Mouse (Mus musculus) kidney, embryonic 15.5 days (tissue): Measurements from ENCODE around the gene Ewsr1. TPM values are rescaled to one million over a fixed set of nuclear protein-coding genes. Genes with fewer than 3 reads are reported as not detected.
"Not testable (repeated sequence)": the region's sequence is repeated elsewhere in the genome, so short reads cannot be mapped to it uniquely, and the experiment has no call there.

Experiments used
- ATAC-seq: fragments of 200-750 bp; cut with Nextera tagmentation; replicated peaks from 2 replicates; pipeline ENCODE4 v1.8.0; 2017; ENCODE audit warnings: moderate TSS enrichment; ENCODE audit not compliant: low FRiP score
- H3K27ac ChIP-seq: fragments of 300-500 bp; sonication (generic); 2 replicates; pipeline ENCODE4 v1.5.1; 2015; ENCODE audit warnings: mild to moderate bottlenecking, inconsistent platforms
- H3K27me3 ChIP-seq: fragments of 300-500 bp; sonication (generic); 2 replicates; pipeline ENCODE4 v1.6.1; 2015; ENCODE audit warnings: inconsistent platforms
- H3K36me3 ChIP-seq: fragments of 300-500 bp; sonication (generic); 2 replicates; pipeline ENCODE4 v1.6.1; 2015; ENCODE audit warnings: inconsistent platforms
- H3K4me1 ChIP-seq: fragments of 300-500 bp; sonication (generic); 2 replicates; pipeline ENCODE4 v1.6.1; 2015; ENCODE audit warnings: inconsistent platforms
- H3K4me2 ChIP-seq: fragments of 300-500 bp; sonication (generic); 2 replicates; pipeline ENCODE4 v1.6.1; 2015; ENCODE audit warnings: moderate library complexity, mild to moderate bottlenecking, inconsistent platforms
- H3K4me3 ChIP-seq: fragments of 300-500 bp; sonication (generic); replicated peaks from 2 replicates; pipeline ENCODE4 v1.5.1; 2015; ENCODE audit warnings: mild to moderate bottlenecking, inconsistent platforms
- H3K9ac ChIP-seq: fragments of 300-500 bp; sonication (generic); 2 replicates; pipeline ENCODE4 v1.6.1; 2015; ENCODE audit warnings: mild to moderate bottlenecking, inconsistent platforms
- H3K9me3 ChIP-seq: fragments of 300-500 bp; sonication (generic); replicated peaks from 2 replicates; pipeline ENCODE4 v1.6.1; 2016; ENCODE audit warnings: inconsistent platforms
- WGBS: fragments of 180-500 bp; shearing (Covaris S2); methylation state at CpG from one replicate; pipeline ENCODE4 v1.1.7; 2015; ENCODE audit warnings: mixed read lengths; 5-methylcytosine and 5-hydroxymethylcytosine counted together
- polyA plus RNA-seq: library from polyadenylated mRNA; unstranded; fragments of >200 nt; fragmentation: Nextera tagmentation; extraction: Ambion mirVana; gene quantifications from 2 replicates; pipeline ENCODE4 v1.2.1, GENCODE M21; 2015

The Ewsr1 gene
- polyA plus RNA-seq, 1 experiment from 2014 or later = 840 TPM

DNA sequence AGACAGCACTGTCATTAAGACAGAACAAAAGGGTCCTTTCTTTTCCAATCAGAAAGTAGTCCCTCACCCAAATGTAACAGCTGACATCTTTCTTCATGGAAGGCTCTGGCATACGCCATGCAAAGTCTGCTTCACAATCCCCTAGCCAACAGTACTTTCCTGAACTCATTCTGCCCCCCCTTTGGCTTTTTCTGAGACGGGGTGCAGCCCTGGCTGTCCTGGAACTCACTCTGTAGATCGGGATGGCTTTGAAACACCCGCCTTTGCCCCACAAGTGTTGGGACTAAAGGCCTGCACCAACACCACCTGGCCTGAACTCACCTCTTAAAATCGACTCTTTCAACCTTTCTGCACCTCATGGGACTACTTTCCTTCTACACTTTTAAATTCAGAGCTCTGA, 3.2 kb downstream of the Ewsr1 start:
- Histone ChIP-seq H3K4me3 (no peak overlapping the region), H3K4me2 (peak overlapping the region; percentile 69), H3K27me3 (no peaks in the 10 kb centered on the region), H3K9me3 (no peaks in the 10 kb centered on the region), H3K4me1 (peaks cover 45% of the 10 kb centered on the region), H3K9ac (no peak overlapping the region), H3K36me3 (peaks cover 24% of the 10 kb centered on the region), H3K27ac (no peak overlapping the region)
- no peak for ATAC-seq
- WGBS = 79% methylated on average over 5 of the region's 5 CpGs

DNA sequence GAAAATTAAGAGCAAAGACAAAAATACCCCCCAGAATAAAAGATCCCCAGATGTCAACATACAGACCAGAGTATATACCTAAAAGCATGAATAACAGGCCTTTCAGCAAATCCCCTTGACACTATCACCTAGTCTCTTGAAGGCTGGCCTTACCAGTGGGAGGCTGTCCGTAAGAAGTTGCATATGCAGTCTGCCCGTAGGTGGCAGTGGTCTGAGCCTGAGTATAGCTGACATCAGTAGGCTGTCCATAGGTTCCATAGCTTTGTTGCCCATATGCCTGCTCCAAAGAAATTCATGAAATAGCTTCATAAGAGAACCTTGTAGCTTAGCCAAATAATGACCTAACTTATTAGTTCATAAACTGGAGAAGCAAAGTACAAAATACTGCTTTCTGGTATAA, 7.4 kb downstream of the Ewsr1 start:
- ATAC-seq = no peak

GRCm38 (mm10) chr11:5089147-5089546, 9.9 kb downstream of the Ewsr1 start:
- Histone ChIP-seq H3K27ac (no peak overlapping the region), H3K9me3 (no peaks in the 10 kb centered on the region), H3K36me3 (peaks cover 89% of the 10 kb centered on the region), H3K4me2 (no peak overlapping the region), H3K4me3 (no peak overlapping the region), H3K9ac (no peak overlapping the region), H3K4me1 (peaks cover 21% of the 10 kb centered on the region), H3K27me3 (no peaks in the 10 kb centered on the region)
- no peak for ATAC-seq
- 91% methylated on average over 1 of the region's 1 CpGs for WGBS

More for the DNA sequence above, 7.4 kb downstream of the Ewsr1 start:
- peaks cover 33% of the 10 kb centered on the region for H3K4me1 ChIP-seq
- no peaks in the 10 kb centered on the region for H3K27me3 ChIP-seq
- H3K9ac ChIP-seq = no peak overlapping the region
- WGBS = 62% methylated on average over 2 of the region's 2 CpGs
- H3K36me3 ChIP-seq = peaks cover 63% of the 10 kb centered on the region
- H3K27ac ChIP-seq = no peak overlapping the region
- H3K4me3 ChIP-seq = no peak overlapping the region
- H3K9me3 ChIP-seq = no peaks in the 10 kb centered on the region
- no peak overlapping the region for H3K4me2 ChIP-seq

DNA sequence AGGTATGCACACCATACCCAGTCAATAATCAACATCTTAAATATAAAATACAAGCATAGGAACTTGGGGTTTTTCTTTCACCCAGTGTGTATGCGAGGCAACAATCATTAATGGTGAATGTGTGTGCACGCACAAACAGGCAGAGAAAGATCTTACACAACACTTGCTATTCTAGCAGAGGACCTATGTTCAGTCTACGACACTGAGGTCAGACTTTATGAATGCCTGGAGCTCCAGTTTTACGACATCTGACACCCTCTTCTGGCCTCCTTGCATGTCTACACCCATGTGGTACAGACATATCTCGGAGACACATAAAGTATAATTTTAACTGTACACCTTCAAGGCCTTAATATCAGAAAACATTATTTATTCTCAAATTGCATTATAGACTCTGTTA, 22.2 kb downstream of the Ewsr1 start:
- H3K27me3 ChIP-seq, H3K4me1 ChIP-seq, H3K9ac ChIP-seq, H3K4me2 ChIP-seq, ATAC-seq, H3K9me3 ChIP-seq, H3K4me3 ChIP-seq, H3K27ac ChIP-seq: not testable (repeated sequence)
- peaks cover 85% of the 10 kb centered on the region for H3K36me3 ChIP-seq
- 77% methylated on average over 4 of the region's 5 CpGs for WGBS

GRCm38 (mm10) chr11:5075760-5076159, 23.3 kb downstream of the Ewsr1 start:
- peaks cover 89% of the 10 kb centered on the region for H3K36me3 ChIP-seq

GRCm38 (mm10) chr11:5074882-5075281, 24.2 kb downstream of the Ewsr1 start:
- H3K4me2 ChIP-seq = no peak overlapping the region
- H3K36me3 ChIP-seq = peaks cover 89% of the 10 kb centered on the region
- no peak overlapping the region for H3K4me3 ChIP-seq
- no peaks in the 10 kb centered on the region for H3K9me3 ChIP-seq
- H3K9ac ChIP-seq = no peak overlapping the region
- H3K27ac ChIP-seq = no peak overlapping the region
- no peaks in the 10 kb centered on the region for H3K4me1 ChIP-seq
- 74% methylated on average over 4 of the region's 4 CpGs for WGBS
- no peak for ATAC-seq
- H3K27me3 ChIP-seq = no peaks in the 10 kb centered on the region

More at GRCm38 (mm10) chr11:5075760-5076159, 23.3 kb downstream of the Ewsr1 start:
- no peak overlapping the region for H3K4me2 ChIP-seq
- H3K9me3 ChIP-seq = no peaks in the 10 kb centered on the region
- no peaks in the 10 kb centered on the region for H3K4me1 ChIP-seq
- H3K9ac ChIP-seq = no peak overlapping the region
- H3K27ac ChIP-seq = no peak overlapping the region
- no peak overlapping the region for H3K4me3 ChIP-seq
- no peak for ATAC-seq
- H3K27me3 ChIP-seq = no peaks in the 10 kb centered on the region

- no peaks in the 10 kb centered on the region for H3K9me3 ChIP-seq
- peaks cover 21% of the 10 kb centered on the region for H3K4me1 ChIP-seq
- no peak overlapping the region for H3K4me2 ChIP-seq
- H3K9ac ChIP-seq = no peak overlapping the region
- ATAC-seq = no peak
- peaks cover 7% of the 10 kb centered on the region for H3K27me3 ChIP-seq
- WGBS = 76% methylated on average over 9 of the region's 9 CpGs
- H3K36me3 ChIP-seq = peaks cover 59% of the 10 kb centered on the region
- no peak overlapping the region for H3K4me3 ChIP-seq
- no peak overlapping the region for H3K27ac ChIP-seq
Observed at GRCm38 (mm10) chr11:5068126-5068971, 30.7 kb downstream of the Ewsr1 start.

GRCm38 (mm10) chr11:5067063-5067462, 32.0 kb downstream of the Ewsr1 start:
- no peaks in the 10 kb centered on the region for H3K9me3 ChIP-seq
- no peak overlapping the region for H3K4me3 ChIP-seq
- no peak overlapping the region for H3K4me2 ChIP-seq
- H3K36me3 ChIP-seq = peaks cover 47% of the 10 kb centered on the region
- no peak overlapping the region for H3K9ac ChIP-seq
- no peak for ATAC-seq
- H3K27me3 ChIP-seq = peaks cover 20% of the 10 kb centered on the region
- H3K27ac ChIP-seq = no peak overlapping the region
- peaks cover 34% of the 10 kb centered on the region for H3K4me1 ChIP-seq

DNA sequence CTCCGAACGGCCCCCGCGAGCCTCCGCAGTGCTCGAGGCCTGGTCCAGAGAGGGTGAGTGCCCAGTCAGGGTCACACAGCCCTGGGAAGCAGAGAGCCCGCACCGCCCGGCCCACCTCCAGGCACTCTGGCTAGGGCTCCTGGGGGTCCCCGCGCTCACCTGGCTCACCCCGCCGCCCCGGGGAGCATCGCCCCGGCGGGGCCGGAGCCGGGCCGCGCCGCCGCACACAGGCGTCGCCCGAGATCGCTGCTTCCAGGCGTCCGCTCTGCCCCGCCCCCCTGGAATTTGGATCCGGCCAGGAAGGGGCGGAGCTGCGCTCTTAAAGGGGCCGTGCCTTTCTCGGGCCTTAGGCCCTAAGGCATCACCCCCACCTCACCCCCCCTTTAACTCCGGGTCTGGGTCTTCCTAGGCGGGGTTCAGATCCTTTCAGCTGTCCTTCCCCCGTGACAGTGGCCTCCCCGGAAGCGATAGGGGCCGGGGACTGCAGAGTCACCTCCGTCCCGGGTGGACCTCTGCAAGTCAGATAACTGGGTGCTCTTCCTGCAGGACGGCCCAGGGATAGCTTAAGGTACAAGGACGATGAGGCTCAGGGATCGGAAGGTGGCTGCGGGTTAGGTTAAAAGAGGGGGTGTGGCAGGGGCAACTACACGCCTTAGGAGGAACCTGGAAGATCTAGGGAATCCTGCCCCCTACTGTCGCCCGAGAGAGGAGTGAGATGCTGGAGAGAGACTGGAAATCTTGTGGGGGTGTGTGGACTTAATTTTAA, 33.8 kb downstream of the Ewsr1 start, which contains the start of gene Gas2l1:
TSS of gene Gas2l1 (minus strand) at position 272 of the 766 bp plus-strand sequence.
- WGBS = under 1% methylated on average over 48 of the region's 50 CpGs
- Histone ChIP-seq H3K4me2 (peak within 1 kb of the TSS; percentile 87), H3K27me3 (peaks cover 38% of the 10 kb centered on the region), H3K4me3 (peak within 1 kb of the TSS; percentile 87), H3K9me3 (no peaks in the 10 kb centered on the region), H3K4me1 (peaks cover 49% of the 10 kb centered on the region), H3K9ac (peak within 1 kb of the TSS; percentile 75), H3K36me3 (peaks cover 31% of the 10 kb centered on the region), H3K27ac (peak within 1 kb of the TSS; percentile 83)
- peak; percentile 81 for ATAC-seq

- Histone ChIP-seq H3K36me3 (peaks cover 25% of the 10 kb centered on the region), H3K9me3 (no peaks in the 10 kb centered on the region), H3K27ac (0 out of 2 replicates have a peak overlapping the region, but pooled peaks have one; percentile 83), H3K9ac (peak overlapping the region; percentile 75), H3K4me3 (peak overlapping the region; percentile 87), H3K4me2 (peak overlapping the region; percentile 87), H3K4me1 (peaks cover 55% of the 10 kb centered on the region), H3K27me3 (peaks cover 46% of the 10 kb centered on the region)
- WGBS = 16% methylated on average over 38 of the region's 38 CpGs
- no peak for ATAC-seq
Observed at GRCm38 (mm10) chr11:5064282-5065055, 34.6 kb downstream of the Ewsr1 start.

DNA sequence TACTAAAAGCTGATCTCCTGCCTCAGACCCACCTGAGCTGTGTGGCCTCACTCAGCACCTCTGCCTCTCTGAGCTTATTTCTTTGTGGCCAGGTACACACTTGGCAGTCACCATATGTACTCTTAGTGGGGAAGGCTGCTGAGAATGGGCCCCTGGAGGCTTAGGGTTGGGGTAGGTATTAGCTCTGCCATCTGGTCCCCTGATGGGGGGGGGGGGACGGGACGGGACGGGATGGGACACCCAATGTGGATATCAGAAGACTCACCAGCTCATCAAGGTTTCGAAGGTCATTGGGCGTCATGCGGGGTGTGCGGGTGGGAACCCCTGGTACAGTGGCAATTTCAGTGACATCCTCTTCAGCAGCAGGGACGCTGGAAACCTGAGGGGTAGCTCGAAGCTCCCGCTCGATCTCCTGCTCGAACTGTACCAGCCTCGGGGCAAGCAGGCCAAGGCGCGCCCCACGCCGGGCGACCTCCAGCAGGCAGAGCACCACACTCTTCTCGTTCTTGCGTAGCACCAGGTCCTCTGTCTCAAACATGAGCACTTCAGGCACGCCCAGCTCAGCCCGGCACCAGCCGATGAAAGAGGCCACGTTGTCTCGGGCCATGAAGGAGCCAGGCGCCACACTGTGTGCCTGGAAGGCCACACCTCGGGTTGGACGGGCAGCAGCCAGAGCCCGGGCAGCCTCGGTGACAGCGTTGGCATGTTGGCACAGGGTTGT, 35.3 kb downstream of the Ewsr1 start:
- no peak for ATAC-seq
- no peak overlapping the region for H3K27ac ChIP-seq
- H3K9ac ChIP-seq = peak overlapping the region; percentile 75; the same call in 1 of the 2 replicates
- 59% methylated on average over 31 of the region's 31 CpGs for WGBS
- H3K9me3 ChIP-seq = no peaks in the 10 kb centered on the region
- peaks cover 53% of the 10 kb centered on the region for H3K27me3 ChIP-seq
- H3K4me2 ChIP-seq = peak overlapping the region; percentile 87
- H3K36me3 ChIP-seq = peaks cover 17% of the 10 kb centered on the region
- H3K4me1 ChIP-seq = peaks cover 62% of the 10 kb centered on the region
- H3K4me3 ChIP-seq = peak overlapping the region; percentile 87
